Mouse (Mus musculus): ENCODE measurements at regions not wholly inside any gene's neighbourhood (a gene's known extent, or its start where the extent isn't known, plus 50 kb on each side); places are given as distances from the start of the nearest gene placed in this dataset.

- no peak for DNase-seq
These were observed 103.2 kb upstream of the Jun start for GRCm38 (mm10) chr4:95155178-95155577.

GRCm38 (mm10) chr4:95155796-95156195 lies 103.8 kb upstream of the Jun start:
- no peak for DNase-seq

- DNase-seq: peak; percentile 34
These were observed 104.6 kb upstream of the Jun start for GRCm38 (mm10) chr4:95156451-95157271.

GRCm38 (mm10) chr4:95157653-95158430 lies 105.8 kb upstream of the Jun start:
- no peak for DNase-seq

GRCm38 (mm10) chr4:95158632-95159424 lies 106.8 kb upstream of the Jun start:
- no peak for DNase-seq

- peak; percentile 32 for DNase-seq
These were observed 107.8 kb upstream of the Jun start for GRCm38 (mm10) chr4:95159821-95160220.

- DNase-seq: no peak
These were observed 108.4 kb upstream of the Jun start for GRCm38 (mm10) chr4:95160465-95160864.

- DNase-seq: peak; percentile 95
These were observed 109.1 kb upstream of the Jun start for GRCm38 (mm10) chr4:95160912-95161669.

GRCm38 (mm10) chr4:95161670-95162020 lies 109.6 kb upstream of the Jun start:
- DNase-seq: no peak

GRCm38 (mm10) chr4:95162386-95163090 lies 110.5 kb upstream of the Jun start:
- no peak for DNase-seq

- no peak for DNase-seq
These were observed 111.4 kb upstream of the Jun start for GRCm38 (mm10) chr4:95163403-95163802.

GRCm38 (mm10) chr4:95166503-95166902 lies 114.5 kb upstream of the Jun start:
- DNase-seq: no peak

- no peak for DNase-seq
These were observed 115.2 kb upstream of the Jun start for GRCm38 (mm10) chr4:95167216-95167615.

GRCm38 (mm10) chr4:95169702-95170101 lies 117.7 kb upstream of the Jun start:
- no peak for DNase-seq

GRCm38 (mm10) chr4:95177753-95178152 lies 125.7 kb upstream of the Jun start:
- DNase-seq: no peak

- DNase-seq: no peak
These were observed 126.4 kb upstream of the Jun start for GRCm38 (mm10) chr4:95178467-95178866.

- DNase-seq: no peak
These were observed 126.9 kb upstream of the Jun start for GRCm38 (mm10) chr4:95178900-95179299.

- DNase-seq: no peak
These were observed 128.4 kb upstream of the Jun start for GRCm38 (mm10) chr4:95180446-95180845.

GRCm38 (mm10) chr4:95180999-95181398 lies 129.0 kb upstream of the Jun start:
- no peak for DNase-seq

GRCm38 (mm10) chr4:95184180-95184579 lies 132.2 kb upstream of the Jun start:
- DNase-seq: peak; percentile 31

- DNase-seq: no peak
These were observed 133.3 kb upstream of the Jun start for GRCm38 (mm10) chr4:95185113-95185915.

All from kidney, adult 11 months (tissue).